Mouse (Mus musculus) bone marrow, adult 2 months (tissue): ENCODE measurements around the gene Rab3c.

ENCODE experiments used
- CTCF ChIP-seq: fragments of 200-500 bp; IDR thresholded peaks from 2 replicates; pipeline ENCODE4 v1.5.1; 2011; ENCODE audit warnings: low read length, control low read depth; ENCODE audit not compliant: control insufficient read depth, insufficient read depth
- POLR2A ChIP-seq: fragments of 200-500 bp; IDR thresholded peaks from 2 replicates; pipeline ENCODE4 v1.6.1; 2011; ENCODE audit warnings: low read depth, mild to moderate bottlenecking, control low read depth, low read length, borderline replicate concordance; ENCODE audit not compliant: control insufficient read depth

GRCm38 (mm10) chr13:110280028-110280562, 701 bp downstream of the Rab3c start:
- TF ChIP-seq POLR2A: no peak
- no peak for TF ChIP-seq CTCF
